Mouse (Mus musculus) c-Kit-negative CD71-positive TER-119-positive erythroid progenitor cells, embryonic 14.5 days (primary cell): ENCODE data around the gene Swap70.
"Not testable (repeated sequence)": the region's sequence is repeated elsewhere in the genome, so short reads cannot be mapped to it uniquely, and the experiment has no call there.

Experiments used
- DNase-seq: peaks from one replicate; pipeline ENCODE4 v3.0.0-alpha.2; 2013; ENCODE audit warnings: low read depth, low spot score

Gene Swap70

GRCm38 (mm10) chr7:110221586-110222481 is at the start of gene Swap70:
Swap70 (plus strand) TSS chr7:110221711.
- DNase-seq, result peak; percentile 75

- no peak for DNase-seq
These were observed 42.3 kb upstream of the Swap70 start for GRCm38 (mm10) chr7:110179208-110179607.

GRCm38 (mm10) chr7:110180613-110181012 is 40.9 kb upstream of the Swap70 start:
- DNase-seq, result no peak

- no peak for DNase-seq
These were observed 40.1 kb upstream of the Swap70 start for GRCm38 (mm10) chr7:110181446-110181845.

- DNase-seq, result no peak
These were observed 36.9 kb upstream of the Swap70 start for GRCm38 (mm10) chr7:110184608-110185007.

GRCm38 (mm10) chr7:110189951-110190350 is 31.6 kb upstream of the Swap70 start:
- DNase-seq, result no peak

GRCm38 (mm10) chr7:110193186-110193585 is 28.3 kb upstream of the Swap70 start:
- no peak for DNase-seq

- DNase-seq, result no peak
These were observed 24.3 kb upstream of the Swap70 start for GRCm38 (mm10) chr7:110197176-110197575.

- DNase-seq, result no peak
These were observed 19.6 kb upstream of the Swap70 start for GRCm38 (mm10) chr7:110201933-110202332.

- no peak for DNase-seq
These were observed 17.3 kb upstream of the Swap70 start for GRCm38 (mm10) chr7:110204208-110204607.

GRCm38 (mm10) chr7:110208341-110208740 is 13.2 kb upstream of the Swap70 start:
- DNase-seq, result no peak

- DNase-seq, result no peak
These were observed 12.1 kb upstream of the Swap70 start for GRCm38 (mm10) chr7:110209422-110209821.

- no peak for DNase-seq
These were observed 10.5 kb upstream of the Swap70 start for GRCm38 (mm10) chr7:110211025-110211424.

- no peak for DNase-seq
These were observed 6.6 kb upstream of the Swap70 start for GRCm38 (mm10) chr7:110214882-110215281.

- no peak for DNase-seq
These were observed 393 bp upstream of the Swap70 start for GRCm38 (mm10) chr7:110221051-110221585.

- DNase-seq, result no peak
These were observed 1.2 kb downstream of the Swap70 start for GRCm38 (mm10) chr7:110222583-110223182.

- no peak for DNase-seq
These were observed 2.4 kb downstream of the Swap70 start for GRCm38 (mm10) chr7:110223727-110224510.

GRCm38 (mm10) chr7:110226484-110226883 is 5.0 kb downstream of the Swap70 start:
- DNase-seq, result no peak

- no peak for DNase-seq
These were observed 8.5 kb downstream of the Swap70 start for GRCm38 (mm10) chr7:110229967-110230366.

GRCm38 (mm10) chr7:110231127-110231526 is 9.6 kb downstream of the Swap70 start:
- not testable (repeated sequence) for DNase-seq

- no peak for DNase-seq
These were observed 14.6 kb downstream of the Swap70 start for GRCm38 (mm10) chr7:110236085-110236484.

- DNase-seq, result no peak
These were observed 15.9 kb downstream of the Swap70 start for GRCm38 (mm10) chr7:110237451-110237836.
